Mouse (Mus musculus) frontal cortex, postnatal 14 days (tissue): ENCODE results near the gene Spag8.
A peak's percentile ranks its signal among the peaks of the same experiment; 100 is the strongest.

Source experiments
- DNase-seq, 2 experiments: peaks; one replicate each; pipeline ENCODE4 v3.0.0; 2022; ENCODE audit warnings: low spot score in 2 of 2

Gene Spag8

DNA sequence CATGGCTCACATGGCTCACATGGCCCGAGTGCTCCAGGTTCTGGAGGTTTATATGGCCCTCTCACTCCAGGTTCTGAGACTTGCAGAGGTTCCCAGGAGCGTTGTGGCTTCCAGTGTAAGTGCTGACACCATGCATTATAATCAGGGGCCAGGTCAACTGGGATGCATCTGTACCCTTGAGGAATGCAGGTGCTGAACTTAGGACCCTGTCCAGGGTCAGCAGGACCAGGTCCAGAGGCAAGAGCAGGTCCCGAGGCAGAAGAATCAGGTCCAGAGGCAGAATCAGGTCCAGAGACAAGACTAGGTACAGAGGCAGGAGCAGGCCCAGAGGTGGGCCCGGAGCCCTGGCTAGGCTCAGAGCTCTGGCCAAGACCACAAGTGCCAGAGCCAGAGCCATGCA is 668 bp downstream of the Spag8 start:
- no peak for DNase-seq

DNA sequence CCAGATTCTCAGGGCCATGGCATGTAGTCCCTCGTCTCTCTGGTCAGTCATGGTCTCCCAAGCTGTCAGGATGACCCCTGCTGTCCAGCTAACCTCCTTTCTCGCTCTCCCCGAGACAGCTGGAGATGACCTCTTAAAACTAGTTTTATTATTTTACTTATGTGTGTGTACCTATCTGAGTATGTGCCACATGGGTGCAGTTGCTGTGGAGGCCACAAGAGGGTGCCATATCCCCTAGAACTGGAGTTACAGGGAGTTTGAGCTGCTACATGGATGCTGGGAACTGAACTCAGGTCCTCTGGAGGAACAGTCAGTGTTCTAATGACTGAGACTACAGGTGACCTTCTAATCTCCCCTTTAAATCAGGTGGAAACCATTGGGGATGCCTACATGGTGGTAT is 3.6 kb downstream of the Spag8 start:
- DNase-seq: no peak

DNA sequence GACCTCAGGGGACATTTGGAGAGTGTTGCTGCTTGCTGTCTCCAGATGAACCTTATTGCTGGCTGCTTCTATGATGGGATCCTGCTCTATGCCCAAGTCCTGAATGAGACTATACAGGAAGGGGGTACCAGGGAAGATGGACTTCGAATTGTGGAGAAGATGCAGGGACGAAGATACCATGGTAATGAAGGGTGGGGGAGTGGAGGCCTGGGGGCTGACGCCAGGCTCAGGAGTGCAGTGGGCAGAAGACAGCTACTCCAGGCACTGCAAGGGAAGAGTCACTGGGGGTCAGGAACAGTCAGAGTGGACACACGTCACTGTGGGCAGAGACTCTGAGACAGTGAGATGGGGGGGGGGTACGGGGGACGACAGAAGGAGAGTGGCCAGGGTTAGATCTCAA is 12.9 kb downstream of the Spag8 start:
- no peak for DNase-seq

DNA sequence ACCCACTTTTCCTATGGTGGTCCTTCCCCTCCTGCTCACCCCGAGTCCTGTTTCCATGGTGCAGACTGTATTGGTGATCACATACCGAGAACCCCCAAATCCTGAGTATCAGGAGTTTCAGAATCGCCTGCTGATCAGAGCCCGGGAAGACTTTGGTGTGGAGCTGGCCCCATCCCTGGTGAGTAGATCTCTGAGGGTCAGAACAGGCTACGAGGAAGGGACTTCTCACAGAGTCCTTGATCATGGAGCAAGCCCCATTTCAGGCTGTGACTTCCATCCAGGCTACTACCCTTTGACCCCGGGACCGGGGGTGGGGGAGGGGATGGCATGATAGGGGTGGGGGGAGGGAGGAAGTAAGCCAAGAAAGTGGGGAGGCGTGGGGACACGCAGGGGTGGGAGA is 13.3 kb downstream of the Spag8 start:
- DNase-seq: no peak

DNA sequence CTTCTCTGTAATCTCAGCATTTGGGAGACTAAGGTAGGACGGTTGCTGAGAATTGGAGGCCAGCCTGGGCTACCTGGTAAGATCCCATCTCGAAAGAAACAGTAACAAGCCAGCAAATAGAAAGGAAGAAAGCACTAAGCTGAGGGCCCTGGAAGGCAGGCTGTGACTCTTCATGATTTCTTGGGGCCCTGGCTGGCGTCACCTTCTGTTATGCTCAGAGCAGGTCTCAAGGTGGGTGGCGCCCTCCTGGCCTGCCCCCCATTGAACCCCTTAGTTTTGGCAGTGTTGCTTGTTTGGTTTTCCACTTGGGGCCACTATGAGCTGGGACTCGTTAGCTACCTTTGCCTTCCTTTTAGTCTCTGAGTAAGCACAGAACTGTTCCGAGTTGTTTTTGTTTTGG is 16.6 kb downstream of the Spag8 start:
- no peak for DNase-seq

DNA sequence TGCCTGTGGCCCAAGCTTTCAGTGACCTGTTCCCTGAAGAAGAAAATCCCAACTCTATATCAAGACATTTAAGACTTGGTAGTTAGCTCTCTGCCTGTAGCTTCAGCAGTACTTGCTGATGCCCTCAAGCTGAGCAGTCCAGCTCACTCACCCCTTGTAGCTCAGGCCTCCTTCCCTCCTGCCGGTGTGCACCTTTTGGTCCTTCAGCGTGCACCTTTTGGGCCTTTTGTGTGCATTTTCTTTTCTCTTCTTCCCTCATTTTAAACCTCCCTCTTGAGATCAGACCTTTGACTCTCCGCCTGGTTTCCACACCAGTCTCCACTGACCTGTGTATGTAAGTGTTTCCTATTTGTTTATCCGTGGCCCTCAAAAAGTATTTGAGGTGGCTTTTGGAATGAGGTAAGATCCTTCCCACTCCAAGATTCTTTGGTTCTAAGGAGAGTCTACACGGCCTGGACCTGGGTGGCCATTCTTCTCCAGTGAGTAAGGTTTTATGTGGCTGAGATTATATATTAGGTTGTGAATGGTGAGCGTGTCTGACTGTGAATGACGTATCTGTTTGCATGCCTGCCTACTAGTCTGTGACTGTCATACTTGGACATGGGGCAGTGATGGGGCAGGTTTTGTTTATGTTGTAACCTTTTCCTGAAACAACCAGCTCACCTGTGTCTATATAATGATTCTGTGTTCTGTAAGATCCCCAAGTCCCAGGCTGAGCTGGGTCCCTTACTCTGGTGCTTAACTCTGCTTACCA is 18.6 kb downstream of the Spag8 start:
- DNase-seq: peak in 1 of 2 experiments; percentile 1

DNA sequence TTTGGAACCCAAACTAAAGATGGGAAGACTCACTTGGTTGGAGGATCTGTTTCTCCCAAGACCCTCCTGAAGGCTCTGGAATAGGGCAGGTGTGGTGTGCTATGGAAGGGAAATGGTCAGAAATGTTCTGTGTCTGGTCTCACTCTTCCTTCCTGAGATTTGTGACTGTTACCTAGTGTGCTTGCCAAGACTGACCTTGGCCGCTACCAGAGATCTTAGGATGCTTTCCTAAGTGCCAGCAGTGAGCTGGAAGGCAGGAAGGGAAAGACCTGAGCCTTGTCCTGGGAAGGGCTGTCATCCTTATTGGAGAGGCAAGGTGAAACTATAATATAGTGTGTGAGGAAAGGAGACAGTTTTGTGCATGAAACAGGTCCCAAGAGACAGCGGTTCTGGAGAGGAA is 19.7 kb downstream of the Spag8 start:
- no peak for DNase-seq

DNA sequence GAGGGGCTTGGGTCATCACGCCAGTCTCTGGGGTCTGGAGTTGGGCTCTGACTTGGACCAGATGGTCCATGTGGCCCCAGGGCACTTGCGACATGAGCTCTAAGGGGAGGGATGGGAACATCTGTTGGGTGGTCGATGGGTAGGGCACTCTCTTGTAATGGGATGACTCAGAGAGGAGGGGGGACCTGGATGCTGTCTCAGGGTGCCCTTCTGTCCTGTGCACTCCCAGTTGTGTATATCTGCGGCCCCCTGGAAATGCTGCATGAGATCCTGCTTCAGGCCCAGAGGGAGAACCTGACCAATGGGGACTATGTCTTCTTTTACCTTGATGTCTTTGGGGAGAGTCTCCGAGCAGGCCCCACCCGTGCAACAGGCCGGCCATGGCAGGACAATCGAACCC is 20.1 kb downstream of the Spag8 start:
- peak in 1 of 2 experiments; percentile 2 for DNase-seq

DNA sequence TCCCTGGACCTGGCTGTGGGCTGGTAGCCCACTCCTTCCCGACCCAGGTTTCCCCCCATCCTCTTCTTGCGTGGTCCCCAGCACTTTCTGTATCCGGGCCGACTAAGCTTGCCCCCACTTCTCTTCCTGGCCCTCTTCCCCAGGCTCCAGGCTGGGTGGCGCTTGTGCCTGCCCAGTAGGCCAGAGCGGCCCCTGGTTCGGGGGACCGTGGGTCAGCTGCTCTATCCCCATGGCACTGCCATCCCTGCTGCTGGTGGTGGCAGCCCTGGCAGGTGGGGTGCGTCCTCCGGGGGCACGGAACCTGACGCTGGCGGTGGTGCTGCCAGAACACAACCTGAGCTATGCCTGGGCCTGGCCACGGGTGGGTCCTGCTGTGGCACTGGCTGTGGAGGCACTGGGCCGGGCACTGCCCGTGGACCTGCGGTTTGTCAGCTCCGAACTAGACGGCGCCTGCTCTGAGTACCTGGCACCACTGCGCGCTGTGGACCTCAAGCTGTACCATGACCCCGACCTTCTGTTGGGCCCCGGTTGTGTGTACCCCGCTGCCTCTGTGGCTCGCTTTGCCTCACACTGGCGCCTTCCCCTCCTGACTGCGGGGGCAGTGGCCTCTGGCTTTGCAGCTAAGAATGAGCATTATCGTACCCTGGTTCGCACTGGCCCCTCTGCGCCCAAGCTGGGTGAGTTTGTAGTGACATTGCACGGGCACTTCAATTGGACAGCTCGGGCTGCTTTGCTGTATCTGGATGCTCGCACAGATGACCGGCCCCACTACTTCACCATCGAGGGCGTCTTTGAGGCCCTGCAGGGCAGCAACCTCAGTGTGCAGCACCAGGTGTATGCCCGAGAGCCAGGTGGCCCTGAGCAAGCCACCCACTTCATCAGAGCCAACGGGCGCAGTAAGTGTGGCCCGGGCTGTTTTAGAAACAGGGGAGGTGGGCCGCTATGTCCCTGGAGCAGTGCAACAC is 21.2 kb downstream of the Spag8 start:
- DNase-seq: no peak

DNA sequence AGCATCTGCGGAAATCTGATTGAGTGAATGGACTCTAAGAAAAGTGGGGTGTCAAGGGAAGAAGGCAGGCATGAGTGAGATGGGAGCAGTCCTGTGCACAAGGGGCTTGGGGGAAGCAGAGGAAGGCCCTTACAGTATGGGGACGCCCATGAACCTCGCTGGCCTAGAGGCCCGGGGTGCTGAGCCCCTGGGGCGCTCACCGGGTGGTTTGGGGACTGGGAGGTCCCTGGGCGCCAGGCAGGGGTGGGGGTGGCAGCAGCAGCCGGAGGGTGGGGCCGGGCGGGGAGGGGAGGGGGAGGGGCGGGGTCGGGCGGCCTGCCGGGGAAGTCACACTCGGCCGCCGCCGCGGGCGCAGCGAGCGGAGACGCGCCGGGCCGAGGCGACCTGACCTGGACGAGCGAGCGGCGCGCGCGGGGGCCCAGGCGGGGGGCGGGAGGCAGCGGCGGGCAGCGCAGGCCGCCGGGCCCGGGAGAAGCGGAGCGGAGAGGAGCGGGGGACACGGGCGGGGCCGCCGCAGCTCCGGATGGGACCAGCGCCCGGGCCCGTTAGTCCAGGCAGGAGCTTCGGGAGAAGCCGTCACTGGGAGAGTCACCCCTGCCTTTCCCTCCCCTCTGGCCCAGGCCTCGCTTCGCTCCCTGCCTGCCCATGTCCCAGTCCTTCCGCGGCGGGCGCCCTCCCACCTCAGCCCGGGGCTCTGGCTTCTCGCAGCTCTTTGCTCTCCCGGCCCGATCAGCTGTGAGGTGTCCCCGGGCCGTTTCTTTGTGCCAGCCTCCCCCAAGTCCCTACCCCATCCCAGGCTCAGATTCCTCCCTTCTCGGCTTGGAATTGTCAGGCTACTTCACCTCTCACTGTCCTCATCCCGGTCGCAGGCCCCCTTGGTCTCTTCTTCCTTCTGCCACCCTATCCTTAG is 22.1 kb downstream of the Spag8 start, which contains the start of gene Npr2:
TSS of gene Npr2 (plus strand) at position 890 of the 910 bp plus-strand sequence.
- DNase-seq: no peak

DNA sequence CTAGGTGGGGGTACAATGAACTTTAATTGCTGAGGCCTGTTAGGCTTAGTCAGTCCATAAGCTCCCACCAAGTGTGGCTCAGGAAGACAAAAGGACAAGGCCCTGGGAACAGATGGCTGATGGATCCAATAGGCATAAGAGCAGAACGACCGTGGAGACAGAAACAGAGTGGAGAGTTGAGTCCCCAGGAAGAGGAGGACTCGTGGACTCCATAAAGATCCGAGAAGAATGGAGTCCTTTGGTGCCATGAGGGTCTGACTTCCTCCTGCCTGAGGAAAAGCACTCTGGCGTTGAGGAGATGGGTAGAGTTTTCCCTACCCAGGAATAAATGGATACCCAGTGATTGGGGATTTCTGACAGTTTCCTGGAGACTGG is 22.7 kb downstream of the Spag8 start:
- DNase-seq: no peak

DNA sequence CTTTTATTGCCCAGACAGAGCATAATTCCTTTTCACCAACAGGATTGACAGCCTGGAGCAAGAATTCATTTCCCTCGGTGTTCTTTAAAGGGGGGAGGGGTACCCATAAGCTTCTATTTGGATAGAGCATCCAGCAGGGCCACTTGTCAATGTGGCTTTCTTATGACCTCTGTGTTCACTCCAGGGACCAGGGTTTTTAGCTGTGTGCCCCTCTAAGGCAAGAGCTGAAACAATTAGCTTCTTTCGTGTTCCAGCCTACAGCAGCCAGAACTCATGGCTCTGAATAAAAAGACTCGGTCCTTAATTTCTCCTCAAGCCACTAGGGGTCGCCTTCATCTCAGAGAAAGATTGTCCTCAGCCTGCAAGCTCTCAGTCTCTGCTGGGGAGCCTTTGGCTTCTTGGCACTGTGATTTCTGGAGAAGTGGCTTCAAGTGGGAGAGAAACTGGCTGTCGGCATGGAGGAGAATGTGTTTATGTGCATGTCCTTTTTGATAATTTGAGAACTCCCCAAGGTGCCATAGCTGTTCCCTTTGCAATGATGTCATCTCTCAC is 23.3 kb downstream of the Spag8 start:
- peak; percentile 69 to 84 for DNase-seq

DNA sequence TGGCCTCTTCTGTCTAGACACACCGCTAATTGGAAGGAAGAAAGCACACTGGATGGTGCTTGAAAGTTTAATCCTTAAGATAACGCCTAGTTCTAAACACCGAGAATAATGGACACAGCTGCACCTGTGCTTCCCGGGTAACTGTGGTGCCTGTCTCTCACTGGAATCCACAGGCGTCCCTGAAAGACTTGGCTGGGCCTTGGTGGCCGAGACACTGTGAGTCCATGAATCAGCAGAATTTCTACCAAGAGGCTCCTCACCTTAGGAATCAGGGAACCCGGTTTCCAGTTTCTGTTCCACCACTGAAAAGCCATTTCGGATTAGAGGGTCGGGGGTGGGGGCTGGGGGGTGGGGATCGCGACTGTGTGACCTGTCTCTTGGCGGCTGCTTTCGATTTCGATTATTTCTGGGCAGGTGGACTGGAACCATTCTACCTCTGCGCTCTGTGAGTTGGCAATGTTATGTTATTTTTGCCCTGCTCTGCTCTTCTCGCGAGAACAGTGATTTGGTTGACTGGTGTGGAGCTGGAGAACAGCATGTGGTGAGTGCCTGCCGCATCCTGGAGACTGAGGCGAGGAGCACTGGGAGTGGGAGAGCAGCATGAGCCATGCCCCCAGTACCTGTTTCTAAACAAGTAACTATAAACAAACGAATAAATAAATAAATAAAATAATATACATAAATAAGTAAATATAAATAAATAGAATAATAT is 24.1 kb downstream of the Spag8 start:
- no peak for DNase-seq

DNA sequence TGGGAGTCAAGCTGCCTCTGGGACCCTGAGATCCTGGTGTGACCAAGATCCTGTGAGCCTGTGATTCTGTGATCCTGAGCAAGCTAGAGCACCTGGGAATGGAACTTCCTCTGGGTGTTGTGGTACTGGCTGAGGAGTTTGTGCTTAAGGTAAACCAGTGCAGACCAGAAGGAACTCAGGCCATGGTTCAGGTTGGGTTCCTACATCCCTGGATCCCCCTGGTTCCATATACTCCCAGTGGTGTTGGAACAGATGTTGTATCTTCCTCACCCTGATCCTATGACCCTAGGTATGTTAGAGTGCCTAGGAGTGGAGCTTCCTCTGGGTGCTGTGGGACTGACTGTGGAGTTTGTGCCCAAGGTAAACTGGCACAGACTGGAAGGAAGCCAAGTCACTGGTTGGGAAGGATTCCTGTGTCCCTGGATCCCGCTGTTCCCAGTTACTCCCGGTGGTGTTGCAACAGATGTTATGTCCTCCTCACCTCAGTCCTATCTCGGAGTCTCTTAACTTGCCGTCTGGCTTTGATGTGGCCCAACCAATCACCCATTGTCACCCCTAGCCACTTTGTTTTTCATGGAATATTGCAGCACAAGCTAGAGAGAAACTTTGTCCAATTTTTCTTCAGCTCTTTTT is 33.1 kb downstream of the Spag8 start:
- no peak for DNase-seq

DNA sequence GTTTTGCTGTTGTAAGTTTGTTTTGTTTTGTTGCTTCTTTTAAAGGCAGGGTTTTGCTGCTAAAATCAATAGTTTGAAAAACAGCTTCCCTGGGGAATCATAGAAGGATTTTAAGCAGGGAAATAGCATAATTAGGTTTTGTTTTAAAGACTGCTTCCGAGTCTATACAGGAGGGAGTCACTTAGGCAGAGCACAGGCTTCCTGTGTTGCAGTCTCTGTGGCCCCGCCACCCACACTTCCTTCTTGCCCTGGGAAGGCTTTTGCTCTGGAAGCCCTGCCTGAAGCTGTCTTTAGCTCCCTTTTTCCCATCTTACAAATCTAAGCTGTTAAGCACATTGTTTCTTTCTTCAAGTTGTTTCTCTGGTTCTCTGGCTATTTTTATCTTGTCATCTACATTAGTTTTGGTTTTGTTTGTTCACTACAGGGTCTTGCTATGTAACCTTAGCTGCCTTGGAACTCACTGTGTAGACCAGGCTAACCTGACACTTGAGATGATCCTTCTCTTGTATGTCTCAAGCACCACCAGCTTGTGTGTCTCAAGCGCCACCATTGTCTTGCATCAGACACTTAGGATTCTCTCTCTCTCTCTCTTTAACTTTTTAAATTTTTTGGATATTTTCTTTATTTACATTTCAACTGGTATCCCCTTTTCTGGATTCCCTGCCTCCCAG is 40.2 kb downstream of the Spag8 start:
- DNase-seq: no peak

DNA sequence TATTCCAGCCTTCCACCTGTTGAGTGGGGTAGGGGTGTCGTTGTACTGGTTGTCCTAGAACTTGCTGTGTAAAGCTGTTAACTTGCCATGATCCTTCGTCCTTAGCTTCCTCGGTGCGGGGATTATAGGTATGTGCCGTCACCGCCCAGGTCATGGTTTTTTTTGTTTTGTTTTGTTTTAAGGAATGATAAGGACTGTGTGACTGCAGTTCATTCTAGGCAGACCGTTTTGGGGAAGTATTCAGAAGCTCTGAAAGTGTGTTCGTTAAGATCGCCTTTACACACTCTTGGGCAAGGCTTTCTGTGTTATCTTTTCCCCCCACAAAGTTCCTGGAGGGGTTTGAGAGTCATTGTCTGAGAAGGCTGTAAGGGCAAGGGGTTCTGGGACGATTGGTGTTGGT is 40.9 kb downstream of the Spag8 start:
- DNase-seq: no peak

DNA sequence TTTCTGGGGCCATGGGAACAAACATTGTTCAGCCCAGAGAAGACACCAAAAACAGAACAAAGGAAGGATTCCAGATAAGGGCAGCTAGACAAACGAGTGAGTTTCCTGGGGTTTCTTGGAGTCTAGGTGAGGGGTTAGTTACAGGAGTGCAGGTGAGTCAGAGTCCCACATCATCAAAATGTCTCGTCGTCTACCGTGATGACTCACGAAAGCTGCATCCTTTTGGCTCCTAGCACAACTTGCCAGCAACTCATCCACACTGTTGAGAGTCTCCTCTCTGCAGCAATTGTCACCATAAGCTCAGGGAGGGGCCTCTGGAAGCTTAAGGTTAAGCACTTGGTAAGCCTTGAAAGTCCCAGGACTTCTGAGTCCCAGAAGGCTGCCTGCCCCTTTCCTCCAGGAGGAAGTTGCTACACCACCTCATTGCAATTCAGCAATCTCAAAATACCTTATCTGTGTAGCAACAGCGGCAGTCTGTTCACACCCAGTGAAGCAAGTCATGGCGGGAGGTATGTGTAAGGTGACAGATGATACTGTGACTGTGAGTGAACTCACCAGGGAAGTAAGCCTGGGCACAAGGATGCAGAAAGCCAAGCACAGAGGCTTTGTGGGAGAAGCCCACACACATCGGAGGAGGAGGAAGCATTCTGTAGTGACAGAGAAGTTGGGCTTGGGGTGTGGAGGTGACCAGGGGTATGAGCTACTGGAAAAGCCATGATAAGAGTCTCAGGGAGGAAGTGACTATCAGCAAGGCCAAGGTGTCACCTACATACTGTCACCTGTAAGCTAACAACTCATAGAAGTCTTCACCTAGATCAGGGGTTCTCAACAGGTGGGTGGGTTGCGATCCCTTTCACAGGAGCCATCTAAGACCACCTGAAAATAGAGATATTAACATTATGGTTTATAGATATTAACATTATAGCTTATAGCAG is 48.4 kb downstream of the Spag8 start:
- no peak for DNase-seq

DNA sequence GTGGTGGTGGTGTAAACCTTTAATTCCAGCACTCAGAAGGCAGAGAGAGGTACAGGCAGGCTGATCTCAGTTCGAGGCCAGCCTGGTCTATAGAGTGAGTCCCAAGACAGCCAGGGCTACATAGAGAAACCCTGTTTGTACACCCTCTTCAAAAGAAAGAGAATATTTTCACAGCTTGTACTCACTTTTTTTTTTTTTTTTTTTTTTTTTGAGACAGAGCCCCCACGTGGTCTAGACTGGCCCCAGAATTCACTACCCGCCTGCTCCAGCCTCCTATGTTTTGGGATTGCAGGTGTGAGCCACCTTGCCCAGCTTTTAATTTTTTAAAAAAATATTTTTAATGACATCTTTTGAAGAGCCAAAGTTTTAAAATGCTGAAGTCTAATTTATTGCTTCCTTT is 49.3 kb downstream of the Spag8 start:
- no peak for DNase-seq
